Mouse (Mus musculus) layer of hippocampus, adult 2 months (tissue): Measurements from ENCODE around the gene Rad51b. TPM values are rescaled to one million over a fixed set of nuclear protein-coding genes. Genes with fewer than 3 reads are reported as not detected.
A peak's percentile ranks its signal among the peaks of the same experiment; 100 is the strongest.

Source experiments
- DNase-seq, 2 experiments: peaks; one replicate each; pipeline ENCODE4 v3.0.0; 2022; ENCODE audit warnings: low spot score in 2 of 2
- H3K27ac ChIP-seq: fragments of 200-600 bp; 2 replicates; pipeline ENCODE4 v1.8.1; 2022
- H3K4me3 ChIP-seq: fragments of 200-600 bp; 2 replicates; pipeline ENCODE4 v1.8.1; 2022; ENCODE audit warnings: mild to moderate bottlenecking
- CTCF ChIP-seq: fragments of 200-600 bp; conservative IDR thresholded peaks from 2 replicates; pipeline ENCODE4 v1.8.1; 2022; ENCODE audit warnings: antibody characterized with exemption, mild to moderate bottlenecking, moderate library complexity
- total RNA-seq, 2 experiments: library from RNA; stranded (reverse); gene quantifications; 2 replicates each; pipeline ENCODE4 v1.2.3; 2021

The Rad51b gene
- total RNA-seq, 2 experiments from 2014 or later: 0.18 TPM; not detected in 1

DNA sequence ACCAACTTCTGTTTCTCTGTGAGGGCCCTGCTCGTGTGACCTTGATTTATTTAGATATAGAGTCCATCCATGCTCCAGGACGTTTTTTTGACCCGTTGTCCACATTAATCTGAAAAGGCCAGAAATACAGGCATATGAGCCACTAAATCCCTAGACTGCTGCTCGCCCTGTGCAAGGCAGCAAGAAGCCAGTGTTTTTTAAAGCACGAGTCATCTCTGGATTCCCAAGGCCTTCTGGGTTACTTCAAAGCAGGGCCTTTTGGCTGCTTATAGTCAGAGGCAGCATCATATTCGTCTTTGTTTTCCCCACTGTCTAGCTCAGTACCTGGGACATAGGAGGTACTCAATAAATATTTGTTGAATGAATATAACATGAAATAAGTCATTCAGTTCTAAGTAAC, 492.4 kb downstream of the Rad51b start:
- no peak for TF ChIP-seq CTCF
- Histone ChIP-seq H3K27ac (no peak overlapping the region), H3K4me3 (no peak overlapping the region)
- no peak for DNase-seq

GRCm38 (mm10) chr12:79793382-79793781, 496.3 kb downstream of the Rad51b start:
- TF ChIP-seq CTCF: no peak
- no peak overlapping the region for H3K27ac ChIP-seq
- H3K4me3 ChIP-seq: no peak overlapping the region
- DNase-seq: no peak

- Histone ChIP-seq H3K27ac (no peak overlapping the region), H3K4me3 (no peak overlapping the region)
- no peak for TF ChIP-seq CTCF
- DNase-seq: no peak
Observed at GRCm38 (mm10) chr12:79794802-79795201, 497.7 kb downstream of the Rad51b start.

DNA sequence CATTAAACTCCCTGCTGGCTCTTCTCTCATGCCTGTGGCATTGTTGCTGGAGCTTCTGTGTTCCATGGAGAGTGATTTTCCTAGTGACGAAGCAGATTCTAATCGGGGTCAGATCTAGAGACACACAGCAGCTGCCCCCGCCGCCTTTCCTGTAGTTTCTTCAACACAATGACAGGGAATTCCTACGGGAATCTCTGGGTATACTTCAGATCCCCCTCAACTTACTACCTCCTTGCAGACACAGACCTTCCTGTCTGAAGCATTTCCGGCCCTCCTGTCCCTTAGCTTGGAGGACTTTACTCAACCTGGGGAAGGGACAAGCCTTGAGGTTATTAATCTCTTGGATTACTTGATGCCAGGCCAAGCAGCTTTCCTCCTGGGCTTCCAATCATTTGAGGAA, 499.2 kb downstream of the Rad51b start:
- no peak for TF ChIP-seq CTCF
- DNase-seq: no peak
- Histone ChIP-seq H3K4me3 (no peak overlapping the region), H3K27ac (peak overlapping the region; percentile 37; the same call in 1 of the 2 replicates)

DNA sequence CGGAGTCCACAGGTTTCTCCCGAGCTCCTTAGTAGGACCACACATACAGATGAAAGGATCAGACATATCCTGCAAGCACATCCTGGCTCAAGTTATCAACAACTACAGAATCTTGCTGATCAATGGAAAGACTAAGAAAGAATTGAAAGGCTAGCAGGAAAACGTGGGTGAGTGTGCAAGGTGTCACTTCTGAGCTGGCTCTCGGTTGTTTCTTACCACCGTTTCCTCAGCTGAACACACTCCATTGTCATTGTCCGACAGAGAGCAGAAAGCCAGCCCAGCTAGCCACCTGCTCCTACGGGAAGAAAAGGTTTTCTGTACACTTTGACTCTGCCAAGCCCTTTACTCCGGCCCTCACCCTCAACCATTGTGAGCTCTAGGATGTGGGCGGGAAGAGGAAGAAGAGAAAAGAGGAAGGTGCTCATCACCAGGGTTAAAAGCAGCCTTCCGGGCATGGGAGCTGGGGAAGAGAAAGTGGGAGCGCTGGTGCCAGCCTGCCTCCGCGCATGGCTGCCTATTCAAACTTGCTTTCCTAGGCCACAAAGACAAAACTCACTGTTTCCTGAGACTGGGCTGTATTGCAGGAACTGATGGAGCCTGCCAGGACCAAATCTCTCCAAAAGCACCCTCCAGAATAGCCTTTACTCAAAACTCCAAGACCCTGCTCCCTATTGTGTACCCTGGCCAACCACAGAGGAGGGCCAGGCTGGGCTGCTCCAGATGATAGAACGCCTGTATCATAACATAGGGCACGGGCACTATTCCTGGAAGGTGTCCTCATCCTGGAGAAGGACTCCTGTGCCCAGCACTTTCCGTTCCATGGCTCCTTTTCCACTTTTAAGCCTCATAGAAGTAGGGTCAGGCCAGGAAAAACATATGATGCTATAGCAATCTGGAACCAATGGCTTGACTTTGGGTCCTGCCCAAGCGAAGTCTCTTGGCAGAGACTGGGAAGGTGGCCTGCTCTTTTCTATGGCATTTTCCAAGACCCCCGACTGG, 500.0 kb downstream of the Rad51b start:
- TF ChIP-seq CTCF: no peak
- peak overlapping the region; percentile 37; the same call in 1 of the 2 replicates for H3K27ac ChIP-seq
- DNase-seq: no peak
- no peak overlapping the region for H3K4me3 ChIP-seq

- Histone ChIP-seq H3K4me3 (no peak overlapping the region), H3K27ac (no peak overlapping the region)
- no peak for TF ChIP-seq CTCF
- no peak for DNase-seq
Observed at GRCm38 (mm10) chr12:79798488-79798887, 501.4 kb downstream of the Rad51b start.

GRCm38 (mm10) chr12:79799370-79799769, 502.3 kb downstream of the Rad51b start:
- no peak for TF ChIP-seq CTCF
- DNase-seq: no peak
- H3K27ac ChIP-seq: no peak overlapping the region
- no peak overlapping the region for H3K4me3 ChIP-seq

DNA sequence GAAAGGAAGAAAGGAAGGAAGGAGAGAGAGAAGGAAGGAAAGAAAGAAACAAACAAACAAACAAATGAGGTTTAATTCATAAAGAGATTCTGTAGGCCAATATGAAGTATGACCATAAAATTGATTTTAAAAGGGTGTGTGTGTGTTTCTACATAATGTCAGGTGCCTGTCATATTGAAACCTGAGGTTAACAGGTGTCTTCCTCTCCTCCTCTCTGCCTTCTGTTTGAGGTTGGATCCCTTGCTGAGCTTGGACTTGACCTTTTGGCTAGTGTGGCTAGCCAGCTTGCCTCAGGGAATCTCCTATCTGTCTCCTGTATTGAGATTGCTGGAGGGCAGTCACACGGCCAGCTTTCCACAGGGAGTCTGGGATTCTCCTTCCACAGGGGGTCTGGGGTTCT, 506.6 kb downstream of the Rad51b start:
- DNase-seq: no peak
- no peak for TF ChIP-seq CTCF
- H3K4me3 ChIP-seq: no peak overlapping the region
- no peak overlapping the region for H3K27ac ChIP-seq

DNA sequence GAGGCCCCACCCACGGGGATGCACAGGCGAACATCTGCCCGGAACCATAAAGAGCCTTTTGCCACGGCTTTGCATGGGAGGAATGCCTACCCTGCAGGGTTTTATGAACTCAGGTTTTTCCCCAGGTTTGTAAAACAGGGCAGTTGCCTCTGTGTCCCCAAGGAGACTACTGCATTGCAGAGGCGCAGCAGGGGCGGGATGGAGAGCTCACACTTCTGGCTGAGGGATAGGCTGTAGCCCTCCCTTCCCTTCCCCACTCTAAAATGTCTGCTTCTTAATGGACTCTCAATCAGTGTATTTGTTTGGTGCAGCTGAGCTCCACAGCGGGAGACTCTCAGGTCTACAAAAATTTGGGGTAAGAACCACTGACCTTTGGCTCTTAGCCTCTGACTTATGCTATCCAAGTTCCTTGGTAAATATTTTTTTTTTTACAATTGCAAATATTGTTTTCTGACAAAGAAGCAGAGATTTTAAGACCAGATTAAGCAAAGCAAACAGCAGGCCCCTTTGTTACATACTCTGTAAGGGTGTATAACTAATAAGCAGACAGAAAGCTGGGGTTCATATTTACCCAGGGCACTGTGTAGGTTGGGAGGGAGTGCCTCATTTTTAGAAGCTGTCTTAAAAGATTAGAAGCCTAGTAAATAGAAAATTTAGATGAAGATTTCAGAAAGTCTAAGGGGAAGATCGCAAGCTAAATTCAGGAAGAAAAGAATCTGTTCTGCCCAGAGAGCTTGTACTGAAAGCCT, 507.9 kb downstream of the Rad51b start:
- DNase-seq: no peak
- no peak for TF ChIP-seq CTCF
- Histone ChIP-seq H3K27ac (no peak overlapping the region), H3K4me3 (no peak overlapping the region)

- H3K27ac ChIP-seq: no peak overlapping the region
- no peak for TF ChIP-seq CTCF
- no peak overlapping the region for H3K4me3 ChIP-seq
- DNase-seq: no peak
Observed at GRCm38 (mm10) chr12:79806990-79807389, 509.9 kb downstream of the Rad51b start.

GRCm38 (mm10) chr12:79807410-79807847, 510.3 kb downstream of the Rad51b start:
- DNase-seq: no peak
- Histone ChIP-seq H3K4me3 (no peak overlapping the region), H3K27ac (no peak overlapping the region)
- TF ChIP-seq CTCF: no peak

DNA sequence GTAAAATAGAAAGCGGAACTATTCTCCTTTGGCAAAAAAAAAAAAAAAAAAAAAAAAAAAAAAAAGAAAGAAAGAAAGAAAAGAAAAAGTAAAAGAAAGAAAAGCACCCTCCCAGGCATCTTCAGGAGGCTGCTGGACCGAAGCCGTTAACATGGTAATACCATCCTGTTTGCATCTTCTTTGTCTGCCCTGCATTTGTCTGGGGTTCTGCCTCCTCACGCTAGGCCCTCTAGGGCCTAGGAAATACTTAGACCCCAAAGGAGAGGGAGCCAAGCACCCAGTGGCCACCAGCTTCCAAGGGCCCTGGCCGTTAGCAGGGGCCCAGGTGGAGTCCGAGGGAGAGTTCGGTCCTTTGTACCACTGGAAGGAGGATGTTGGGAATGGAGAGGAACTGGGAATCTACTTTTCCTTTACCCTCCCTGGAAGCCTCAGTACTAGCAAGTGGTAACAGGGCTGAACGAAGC, 510.9 kb downstream of the Rad51b start:
- no peak for DNase-seq
- Histone ChIP-seq H3K27ac (no peak overlapping the region), H3K4me3 (no peak overlapping the region)
- TF ChIP-seq CTCF: no peak
